Mouse (Mus musculus): ENCODE data around the gene C2cd4b.

C2cd4b gene

DNA sequence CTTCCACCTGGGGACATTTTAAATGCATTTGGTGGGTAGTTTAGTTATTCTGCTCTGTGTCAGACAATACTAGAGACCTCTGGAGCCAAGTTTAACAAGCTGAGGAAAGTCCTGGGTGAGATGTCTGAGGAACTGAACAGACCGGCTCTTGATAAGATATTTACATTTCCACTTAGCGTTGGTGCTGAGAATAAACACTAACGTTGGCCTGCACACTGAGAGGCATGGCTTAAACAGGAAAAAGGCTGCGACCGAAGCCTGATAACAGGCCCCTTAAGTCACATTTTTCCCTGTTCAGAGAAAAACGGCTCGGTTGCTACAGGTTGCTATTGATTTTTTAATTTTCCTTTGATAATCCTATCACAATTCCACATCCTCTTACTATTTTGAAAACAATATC lies 12.1 kb downstream of the C2cd4b start:
- intact Hi-C loops (cut with DNase I), result no loop called here

DNA sequence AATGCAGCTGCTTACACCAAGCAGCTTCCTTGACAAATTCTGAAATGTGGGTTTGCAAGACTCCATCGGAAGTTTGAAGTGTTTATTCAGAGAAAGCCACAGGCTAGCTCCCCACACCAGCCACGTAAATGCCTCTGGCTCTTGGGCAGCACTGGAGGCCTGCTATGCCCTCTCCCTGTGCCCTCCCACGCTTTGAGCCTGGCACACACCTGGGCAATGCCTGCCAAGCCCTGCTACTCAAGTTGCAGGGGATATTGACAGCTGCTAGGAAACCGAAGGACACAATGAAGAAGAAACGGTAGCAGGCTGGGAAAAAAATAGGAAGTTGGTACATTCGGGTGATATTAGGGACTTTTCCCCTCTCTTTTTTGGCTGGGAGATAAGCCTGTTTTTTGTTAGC lies 15.0 kb downstream of the C2cd4b start:
- intact Hi-C loops (cut with DNase I), result no loop called here

DNA sequence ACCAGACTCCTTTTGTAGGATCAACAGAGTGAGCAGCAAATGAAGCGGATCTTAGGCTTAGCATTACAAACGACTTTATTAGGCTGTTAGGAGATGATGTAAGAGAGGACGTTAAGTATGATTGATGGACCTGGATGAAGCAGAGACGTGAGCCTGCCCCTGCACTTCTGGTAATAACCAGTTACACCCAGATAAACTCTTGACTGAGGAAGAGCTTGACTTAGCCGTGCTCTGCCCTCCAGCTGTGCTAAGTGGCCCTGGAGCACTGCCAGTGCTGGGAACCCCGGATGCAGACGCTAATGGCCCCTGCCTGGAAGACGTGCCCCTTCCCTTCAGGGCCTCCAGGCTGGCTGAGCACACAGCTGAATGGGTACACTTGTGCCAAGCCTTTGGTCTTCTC lies 19.3 kb downstream of the C2cd4b start:
- intact Hi-C loops (cut with DNase I), result no loop called here

DNA sequence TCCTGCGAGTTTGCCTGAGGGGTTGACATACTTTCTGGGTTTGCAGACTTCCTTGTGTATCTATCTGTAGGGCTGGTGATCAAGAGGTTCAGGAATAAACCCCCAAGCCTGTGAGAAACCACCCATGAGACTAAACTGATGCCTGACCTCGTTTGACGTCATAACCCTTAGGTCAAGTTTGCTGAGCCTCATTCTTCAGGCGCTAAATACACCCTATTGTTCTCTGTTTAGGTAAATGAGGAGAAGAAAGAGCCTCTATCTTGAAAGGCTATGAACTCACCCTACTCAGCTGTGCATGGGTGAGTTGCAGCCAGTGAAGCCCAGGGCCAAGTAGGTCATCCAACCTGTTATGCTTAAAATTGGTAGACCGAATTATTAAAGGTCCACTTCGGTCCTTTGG lies 23.5 kb downstream of the C2cd4b start:
- intact Hi-C loops (cut with DNase I), result no loop called here

DNA sequence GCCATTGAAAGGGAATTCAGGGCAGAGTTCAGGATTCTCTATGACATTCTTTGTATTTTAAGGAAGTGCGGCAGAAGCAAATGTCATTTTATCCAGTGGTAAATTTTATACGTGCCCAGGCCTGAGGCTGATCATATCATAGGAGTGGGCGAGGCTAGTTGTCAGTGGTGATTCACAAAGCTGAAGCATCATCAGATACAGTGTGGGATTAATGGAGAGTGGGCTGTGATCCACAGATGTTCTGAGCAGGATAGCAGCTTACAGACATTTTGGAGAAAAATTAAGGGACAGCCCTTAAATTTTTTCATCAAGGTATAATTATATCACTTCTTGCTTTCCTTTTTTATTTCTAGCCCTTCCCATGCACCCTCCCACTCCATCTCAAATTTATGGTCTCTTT lies 24.2 kb downstream of the C2cd4b start:
- intact Hi-C loops (cut with DNase I), result no loop called here

DNA sequence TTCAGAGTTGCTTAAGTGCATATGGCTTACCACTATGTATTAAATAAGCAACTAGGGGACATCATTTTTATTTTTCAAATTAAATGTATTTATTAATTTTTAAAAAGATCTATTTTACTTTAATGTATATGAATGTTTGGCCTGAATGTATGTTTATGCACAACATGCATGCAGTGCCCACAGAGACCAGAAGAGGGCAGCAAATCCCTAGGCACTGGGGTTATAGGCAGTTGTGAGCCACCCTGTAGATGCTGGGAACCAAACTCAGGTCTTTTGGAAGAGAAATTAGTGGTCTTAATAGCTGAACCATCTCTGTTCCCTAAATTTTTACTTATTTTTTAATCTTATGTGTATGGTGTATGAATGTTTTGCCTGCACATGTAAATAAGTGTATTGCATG lies 24.7 kb downstream of the C2cd4b start:
- intact Hi-C loops (cut with DNase I), result no loop called here

DNA sequence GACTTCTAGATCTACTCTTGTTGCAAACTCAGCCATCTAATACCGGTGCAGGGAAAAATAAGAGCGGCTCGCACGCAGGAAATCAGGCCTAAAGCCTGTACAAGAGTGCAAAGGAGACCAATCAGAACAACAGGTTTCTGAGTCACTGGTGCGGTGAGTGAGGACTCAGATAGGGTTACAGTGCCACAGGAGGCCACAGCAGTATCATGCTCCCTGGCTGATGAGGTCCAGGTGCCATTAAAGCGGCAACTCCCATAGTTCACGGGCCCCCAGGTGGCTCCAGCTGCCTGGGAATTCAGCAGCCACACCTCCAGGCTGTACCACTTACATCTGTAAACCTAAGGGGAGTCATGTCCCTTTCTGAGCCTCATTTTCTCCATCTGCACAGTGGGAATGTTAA lies 27.1 kb downstream of the C2cd4b start:
- intact Hi-C loops (cut with DNase I), result no loop called here

DNA sequence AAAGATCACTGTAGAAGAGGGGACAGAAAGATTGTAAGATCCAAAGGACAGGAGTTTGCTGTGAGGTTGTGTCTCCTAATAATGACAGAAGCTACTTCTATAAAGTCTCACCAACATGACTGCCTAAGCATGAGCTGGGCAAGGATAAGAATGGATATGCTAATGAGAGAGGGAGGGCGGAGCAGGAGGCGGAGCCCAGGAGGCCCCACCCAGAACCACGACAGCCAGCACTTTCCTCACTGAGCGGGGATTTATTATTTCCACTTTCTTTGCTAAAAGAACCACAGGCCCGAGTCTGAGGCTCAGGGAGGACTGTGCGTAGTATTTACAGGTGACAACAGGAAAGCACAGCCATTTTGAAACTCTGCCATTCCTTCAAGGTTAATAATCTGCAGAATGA lies 28.4 kb downstream of the C2cd4b start:
- intact Hi-C loops (cut with DNase I), result no loop called here

DNA sequence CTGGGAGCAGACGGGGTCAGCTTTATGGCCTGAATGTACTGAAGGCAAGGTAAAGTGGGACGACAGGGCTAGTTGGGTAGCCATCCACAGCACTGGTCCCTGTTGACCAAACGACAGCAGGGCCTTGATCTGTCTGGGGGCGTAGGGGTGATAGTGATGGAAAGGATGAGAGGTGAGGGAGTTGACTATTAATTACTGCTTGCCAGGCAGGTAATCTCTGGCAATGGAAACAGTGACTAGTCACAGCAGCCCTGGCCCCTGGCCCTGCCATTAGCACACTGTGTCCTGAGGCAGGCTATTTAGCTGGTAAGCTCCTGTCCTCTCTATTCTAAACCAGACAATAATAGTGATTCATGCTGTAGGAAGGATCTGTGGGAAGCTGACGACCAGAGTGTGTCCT lies 33.2 kb downstream of the C2cd4b start:
- intact Hi-C loops (cut with DNase I), result no loop called here

DNA sequence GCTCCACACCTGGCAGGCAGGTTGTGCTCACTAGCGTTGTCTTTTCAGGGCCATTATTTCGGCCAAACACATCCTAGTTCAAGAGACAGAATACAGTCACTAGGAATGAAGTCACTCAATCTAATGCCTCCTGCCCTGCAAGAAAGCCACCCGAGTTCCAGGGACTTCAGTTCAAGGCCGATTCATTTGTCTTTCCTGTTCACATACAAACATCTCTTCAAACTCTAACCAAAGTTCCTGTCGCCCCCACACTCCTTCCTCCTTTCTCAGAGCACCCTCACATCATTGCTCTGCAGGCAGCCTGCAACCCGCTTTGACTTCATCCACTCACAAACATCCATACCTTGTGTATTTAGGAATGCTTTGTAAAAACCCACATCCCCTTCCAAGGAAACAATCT lies 34.3 kb downstream of the C2cd4b start:
- intact Hi-C loops (cut with DNase I), result no loop called here

DNA sequence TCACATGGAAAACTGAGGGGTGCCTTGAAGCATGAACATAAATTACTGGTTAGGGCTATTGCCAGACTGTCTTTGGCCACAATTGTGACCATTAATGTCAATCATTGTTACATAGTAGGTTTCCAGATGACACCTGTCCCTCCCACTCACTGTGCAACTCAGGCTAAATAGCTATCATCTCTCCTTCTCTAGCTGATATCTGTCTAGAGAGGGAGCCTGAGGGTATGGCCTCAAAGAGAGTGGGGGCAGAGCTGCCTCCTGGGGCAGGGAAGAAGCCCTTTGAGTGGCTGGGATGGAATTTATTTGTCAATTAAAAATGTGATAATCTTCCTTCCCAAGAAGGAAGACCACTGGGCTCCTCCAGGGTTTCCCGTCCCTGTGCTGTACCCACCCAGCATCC lies 35.0 kb downstream of the C2cd4b start:
- intact Hi-C loops (cut with DNase I), result no loop called here

DNA sequence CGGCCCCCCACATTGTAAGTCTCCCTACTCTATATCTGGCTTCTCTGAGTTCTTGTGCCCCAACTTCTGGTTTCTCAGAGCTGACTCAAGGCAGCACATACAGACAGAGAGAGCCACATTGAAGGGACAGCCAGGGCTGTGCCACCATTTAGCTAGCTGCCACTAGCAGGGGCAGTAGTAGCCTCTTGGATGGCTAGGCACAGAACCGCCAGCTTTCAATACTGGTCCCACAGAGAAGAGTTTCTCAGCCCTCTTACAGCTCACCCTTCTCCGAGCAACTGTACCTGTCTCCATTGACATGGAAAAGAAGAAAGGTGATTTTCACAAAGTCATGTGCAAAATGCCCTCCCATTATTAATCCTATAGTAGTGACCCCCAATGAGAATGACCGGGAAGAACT lies 35.4 kb downstream of the C2cd4b start:
- intact Hi-C loops (cut with DNase I), result no loop called here

DNA sequence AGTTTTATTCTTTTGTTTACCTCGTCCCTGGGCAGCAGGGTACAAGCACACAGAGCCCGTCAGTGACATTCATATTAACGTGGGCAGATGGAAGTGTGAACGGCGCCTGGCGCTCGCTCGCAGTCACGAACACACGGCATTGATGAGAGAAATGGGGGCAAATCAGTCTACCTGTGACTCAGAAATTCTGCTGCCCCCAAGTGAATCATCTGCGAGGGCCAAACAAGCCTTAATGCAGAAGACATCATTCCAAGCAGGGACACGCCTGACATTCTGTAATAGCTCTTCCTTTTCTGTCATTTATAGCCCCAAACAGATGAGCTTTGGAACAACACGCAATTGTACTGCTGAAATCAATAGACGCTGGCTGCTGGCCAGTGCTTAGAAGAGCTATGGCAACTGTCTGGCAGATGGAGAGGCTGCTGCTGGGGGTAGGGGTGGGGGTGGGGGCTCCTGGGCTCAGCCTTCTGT lies 36.0 kb downstream of the C2cd4b start:
- intact Hi-C loops (cut with DNase I), result no loop called here

DNA sequence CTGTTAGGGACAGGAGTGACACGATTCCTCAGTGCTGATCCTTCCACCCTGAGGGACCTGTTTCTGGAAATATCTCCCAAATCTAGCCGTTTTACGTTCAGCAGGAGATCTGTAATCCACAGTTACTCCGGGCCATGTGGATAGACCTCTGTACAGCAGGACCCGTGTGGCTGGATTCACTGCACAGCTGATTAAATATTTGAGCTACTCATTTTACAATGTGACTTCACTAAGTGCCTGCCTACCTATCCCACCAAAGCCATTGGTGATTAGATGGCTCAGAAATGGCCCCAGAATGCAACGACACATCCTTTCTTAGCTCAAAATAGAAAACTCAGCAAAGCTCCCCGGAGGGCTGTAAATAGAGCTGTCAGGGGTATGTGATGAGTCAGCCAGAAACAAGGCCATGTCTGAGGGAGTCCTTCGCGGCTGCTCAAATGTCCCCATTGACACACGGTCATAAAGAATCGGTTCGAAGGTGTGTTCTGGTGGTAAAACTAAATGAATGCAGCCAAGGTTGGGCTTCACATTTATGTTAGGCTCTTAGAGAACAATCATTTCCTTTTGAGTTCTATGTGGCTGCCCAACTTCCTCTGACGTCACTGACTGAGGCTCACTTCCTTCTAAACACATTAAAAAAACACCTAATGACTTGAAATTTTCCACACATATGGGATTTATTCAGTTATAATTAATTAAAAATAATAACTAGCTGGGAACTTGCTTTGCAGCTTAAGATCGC lies 40.0 kb downstream of the C2cd4b start:
- intact Hi-C loops (cut with DNase I), result no loop called here

DNA sequence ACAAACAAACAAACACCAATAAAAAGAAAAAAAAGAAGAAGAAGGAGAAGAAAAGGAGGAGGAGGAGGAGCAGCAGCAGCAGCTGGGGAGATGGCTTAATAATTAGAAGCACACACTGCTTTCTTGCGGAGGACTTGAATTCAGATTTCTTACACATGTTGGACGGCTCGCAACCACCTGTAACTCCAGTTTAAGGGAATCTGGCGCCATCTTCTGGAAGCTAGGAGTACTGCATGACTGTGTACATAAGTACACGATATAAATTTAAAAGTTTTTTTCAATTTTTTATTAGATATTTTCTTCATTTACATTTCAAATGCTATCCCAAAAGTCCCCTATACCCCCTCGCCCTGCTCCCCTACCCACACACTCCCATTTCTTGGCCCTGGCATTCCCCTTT lies 43.0 kb downstream of the C2cd4b start:
- intact Hi-C loops (cut with DNase I), result loop anchor here (1.0 to 5.0 kb wide), 2 partner anchors 44 to 120 kb away; no protein-coding TSS in a partner anchor

DNA sequence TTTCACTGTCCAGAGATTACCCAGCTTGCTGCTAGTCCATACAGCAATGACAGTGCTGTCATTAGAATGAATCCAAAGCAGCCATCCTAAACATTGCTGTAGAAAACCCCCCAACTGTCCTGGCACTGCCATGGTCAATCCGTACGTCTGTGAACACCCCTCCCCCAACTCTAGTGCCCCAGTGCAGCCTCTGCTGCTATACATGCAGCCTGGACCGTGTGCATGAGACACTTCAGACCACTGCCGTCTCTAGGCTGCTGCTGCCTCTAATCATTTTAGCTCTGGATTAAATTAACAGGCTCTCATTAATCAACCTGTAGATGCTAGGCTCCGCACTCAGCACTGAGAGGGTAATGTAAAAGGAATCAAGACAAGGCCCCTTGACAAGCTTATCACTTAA lies 47.8 kb downstream of the C2cd4b start:
- intact Hi-C loops (cut with DNase I), result no loop called here

DNA sequence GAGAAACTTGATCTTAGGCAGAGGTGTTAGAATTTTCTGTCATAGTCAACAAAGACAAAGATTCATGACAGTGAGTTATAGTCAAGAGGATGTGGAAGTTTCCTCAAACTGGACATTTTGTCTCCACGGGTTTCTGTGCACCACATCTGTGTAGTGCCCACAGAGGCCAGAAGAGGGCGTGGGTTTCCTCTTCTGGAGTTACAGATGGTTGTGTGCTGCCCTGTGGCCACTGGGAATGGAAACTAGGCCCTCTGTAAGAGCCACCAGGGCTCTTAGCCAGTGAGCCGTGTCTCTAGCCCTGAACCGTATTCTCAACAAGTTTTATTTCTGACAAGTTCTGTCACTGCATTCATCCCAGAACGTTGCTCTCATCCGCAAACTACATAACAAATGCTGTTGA lies 51.3 kb downstream of the C2cd4b start:
- intact Hi-C loops (cut with DNase I), result no loop called here

Small RNA genes within 50 kb of the gene (microRNA-seq; reads per million reads assigned to microRNA genes)
- 0 reads per million in 2 experiments for gene Mir7241
- 0 reads per million in 2 experiments for gene Mir7242

Data from adrenal gland (tissue).